Mouse (Mus musculus) kidney, postnatal 4 days (tissue): Measurements from ENCODE around the gene Pcp4l1.

Experiments
- DNase-seq, 2 experiments: peaks; one replicate each; pipeline ENCODE4 v3.0.0; 2021; ENCODE audit warnings: mixed read lengths in 2 of 2

The Pcp4l1 gene

GRCm38 (mm10) chr1:171221281-171222193, 25.5 kb upstream of the Pcp4l1 start:
- DNase-seq, result peak in 1 of 2 experiments; percentile 44

GRCm38 (mm10) chr1:171220871-171221270, 24.8 kb upstream of the Pcp4l1 start:
- DNase-seq, result peak; percentile 91 to 93

DNA sequence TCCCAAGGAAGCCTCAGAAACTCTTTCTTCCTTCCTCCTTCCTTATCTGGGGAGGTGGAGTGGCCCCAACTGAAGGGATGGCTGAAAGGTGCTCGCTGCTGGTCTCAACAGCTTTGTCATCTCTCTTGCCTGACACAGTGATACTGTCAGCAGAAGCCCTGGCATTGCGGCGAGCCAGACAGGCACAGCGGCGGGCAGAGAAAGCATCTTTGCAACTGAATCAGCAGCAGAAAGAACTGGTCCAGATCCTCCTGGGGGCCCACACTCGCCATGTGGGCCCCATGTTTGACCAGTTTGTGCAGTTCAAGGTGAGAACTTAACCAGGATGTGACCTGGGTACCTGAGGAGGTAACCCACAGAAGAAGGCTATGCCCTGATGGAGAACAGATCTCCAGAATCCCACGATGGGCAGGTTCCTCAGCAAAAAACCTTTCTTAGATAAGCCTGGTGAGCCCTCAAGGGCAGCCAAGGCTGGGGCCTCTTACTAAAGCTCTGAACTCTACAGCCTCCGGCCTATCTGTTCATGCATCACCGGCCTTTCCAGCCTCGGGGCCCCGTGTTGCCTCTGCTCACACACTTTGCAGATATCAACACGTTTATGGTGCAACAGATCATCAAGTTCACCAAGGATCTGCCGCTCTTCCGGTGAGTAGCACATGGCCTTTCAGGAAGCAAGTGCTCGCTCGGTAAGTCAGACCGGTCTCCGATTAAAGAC, 20.3 kb upstream of the Pcp4l1 start:
- no peak for DNase-seq

- peak; percentile 28 to 62 for DNase-seq
Measured at GRCm38 (mm10) chr1:171213801-171214496, 17.9 kb upstream of the Pcp4l1 start, which contains the start of gene Nr1i3. Nr1i3 (plus strand) TSS chr1:171213970.

- DNase-seq, result no peak
Measured at GRCm38 (mm10) chr1:171212854-171213253, 16.8 kb upstream of the Pcp4l1 start.

GRCm38 (mm10) chr1:171209409-171209808, 13.3 kb upstream of the Pcp4l1 start:
- DNase-seq, result no peak

- DNase-seq, result no peak
Measured at GRCm38 (mm10) chr1:171205704-171206493, 9.8 kb upstream of the Pcp4l1 start.

DNA sequence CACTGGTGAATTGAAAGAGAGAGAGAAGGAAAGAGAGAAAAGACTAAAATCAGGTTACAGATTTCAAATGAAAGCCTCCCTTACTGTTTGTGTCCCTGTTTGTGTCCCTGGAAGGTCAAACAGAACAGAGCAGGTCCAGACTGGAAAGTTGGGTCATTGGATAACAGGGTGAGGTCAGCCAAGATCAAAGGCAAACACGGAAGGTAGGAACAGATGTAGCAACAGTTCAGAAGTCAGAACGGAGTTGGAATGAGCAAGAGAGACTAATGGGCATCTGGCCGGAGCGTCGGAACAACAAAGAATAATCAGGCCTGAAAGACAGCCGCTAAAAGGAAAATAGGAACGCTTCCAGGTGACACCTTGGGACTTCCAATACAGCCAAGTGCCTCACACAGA, 8.2 kb upstream of the Pcp4l1 start:
- no peak for DNase-seq

- DNase-seq, result no peak
Measured at GRCm38 (mm10) chr1:171203471-171204248, 7.6 kb upstream of the Pcp4l1 start.

GRCm38 (mm10) chr1:171200769-171201168, 4.7 kb upstream of the Pcp4l1 start:
- no peak for DNase-seq

DNA sequence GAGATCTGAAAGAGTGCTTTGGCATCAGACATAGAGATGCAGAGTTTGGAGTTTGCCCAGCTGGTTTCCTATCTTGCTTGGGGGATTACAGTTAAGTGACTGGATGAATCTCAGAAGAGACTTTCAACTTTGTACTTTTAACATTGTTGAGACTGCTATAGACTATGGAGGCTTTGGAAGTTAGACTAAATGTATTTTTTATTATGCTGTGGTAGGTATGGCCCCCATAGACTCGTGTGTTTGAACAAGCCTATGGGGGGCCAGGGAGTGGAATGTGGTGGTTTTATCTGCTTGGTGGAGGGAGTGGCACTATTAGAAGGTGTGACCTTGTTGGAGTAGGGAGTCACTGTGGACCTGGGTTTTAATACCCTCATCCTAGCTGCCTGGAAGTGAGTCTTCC, 3.5 kb upstream of the Pcp4l1 start:
- DNase-seq, result no peak

DNA sequence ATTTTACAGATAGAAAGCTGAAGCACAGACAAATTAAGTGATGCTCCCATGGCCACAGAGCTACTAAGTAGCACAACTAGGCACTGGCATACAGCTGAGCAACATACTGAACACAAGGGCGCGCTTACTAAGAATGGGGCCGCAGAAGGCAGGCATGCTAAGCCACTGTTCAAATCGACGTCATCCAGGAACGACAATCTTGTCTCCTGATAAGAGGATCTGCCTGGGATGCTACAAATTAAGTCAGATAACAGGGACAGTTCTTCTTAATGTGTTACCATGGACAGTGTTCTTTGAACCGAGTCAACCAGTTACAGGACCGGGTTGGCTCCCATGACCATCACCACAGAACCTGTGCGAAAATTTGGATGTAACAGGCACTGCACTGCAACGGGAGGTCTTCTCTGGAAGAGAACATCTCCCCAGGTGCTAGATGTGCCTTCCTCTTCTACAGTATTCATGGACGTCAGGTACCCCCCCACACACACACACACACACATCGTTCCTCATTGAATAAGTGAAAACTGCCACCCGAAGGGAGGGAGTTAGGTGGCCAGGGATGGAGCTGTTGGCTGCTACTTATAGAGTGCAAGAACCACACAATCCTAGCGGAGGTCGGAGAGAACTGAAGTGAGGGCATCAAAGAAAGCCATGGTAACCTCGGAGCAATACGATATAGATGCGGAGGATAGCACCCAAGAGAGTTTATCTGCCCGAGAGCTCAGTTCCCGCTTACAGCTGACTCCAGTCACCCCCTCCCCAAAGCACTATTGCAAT, 834 bp downstream of the Pcp4l1 start:
- DNase-seq, result no peak

DNA sequence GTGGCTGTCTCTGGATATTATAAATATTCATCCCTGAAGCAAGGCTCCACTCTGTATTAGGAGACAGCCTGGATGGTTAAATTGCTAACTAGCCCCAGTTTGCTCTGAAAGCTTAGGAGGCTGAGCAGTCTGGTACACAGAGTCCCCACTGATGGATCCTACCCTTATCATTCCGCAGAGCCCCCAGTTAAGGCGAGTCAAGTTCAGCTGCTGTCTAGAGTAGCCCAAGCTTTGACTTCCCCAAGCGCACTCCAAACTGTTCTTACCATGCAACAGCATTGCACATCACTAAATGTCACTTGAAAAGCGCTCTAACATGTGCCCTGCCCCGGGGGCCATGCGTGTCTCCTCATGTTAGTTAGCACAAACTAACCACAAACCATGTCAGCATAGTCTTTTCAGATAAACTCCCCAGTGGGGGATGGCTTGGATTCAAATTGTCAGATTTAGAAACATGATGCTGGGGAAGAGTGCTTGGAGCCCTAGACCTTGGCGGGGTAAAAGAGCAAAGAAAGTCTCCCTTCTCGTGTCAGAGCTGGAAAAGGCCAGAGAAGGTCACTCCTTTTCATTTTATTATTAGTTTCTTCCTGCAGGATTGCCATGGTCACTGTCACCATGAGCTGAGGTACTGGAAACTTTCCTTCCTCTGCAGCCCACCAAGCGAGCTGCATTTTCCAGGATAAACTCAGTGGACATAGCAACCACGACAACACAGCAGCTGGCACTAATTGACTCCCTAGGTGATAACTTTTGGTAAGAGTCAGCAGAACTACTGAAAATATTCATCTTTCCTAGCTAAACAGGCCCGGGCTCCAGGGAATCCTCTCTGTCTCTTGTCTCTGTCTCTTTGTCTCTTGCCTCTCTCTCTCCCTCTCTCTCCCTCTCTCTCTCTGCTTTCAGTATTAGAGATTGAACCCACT, 1.9 kb downstream of the Pcp4l1 start:
- DNase-seq, result no peak

DNA sequence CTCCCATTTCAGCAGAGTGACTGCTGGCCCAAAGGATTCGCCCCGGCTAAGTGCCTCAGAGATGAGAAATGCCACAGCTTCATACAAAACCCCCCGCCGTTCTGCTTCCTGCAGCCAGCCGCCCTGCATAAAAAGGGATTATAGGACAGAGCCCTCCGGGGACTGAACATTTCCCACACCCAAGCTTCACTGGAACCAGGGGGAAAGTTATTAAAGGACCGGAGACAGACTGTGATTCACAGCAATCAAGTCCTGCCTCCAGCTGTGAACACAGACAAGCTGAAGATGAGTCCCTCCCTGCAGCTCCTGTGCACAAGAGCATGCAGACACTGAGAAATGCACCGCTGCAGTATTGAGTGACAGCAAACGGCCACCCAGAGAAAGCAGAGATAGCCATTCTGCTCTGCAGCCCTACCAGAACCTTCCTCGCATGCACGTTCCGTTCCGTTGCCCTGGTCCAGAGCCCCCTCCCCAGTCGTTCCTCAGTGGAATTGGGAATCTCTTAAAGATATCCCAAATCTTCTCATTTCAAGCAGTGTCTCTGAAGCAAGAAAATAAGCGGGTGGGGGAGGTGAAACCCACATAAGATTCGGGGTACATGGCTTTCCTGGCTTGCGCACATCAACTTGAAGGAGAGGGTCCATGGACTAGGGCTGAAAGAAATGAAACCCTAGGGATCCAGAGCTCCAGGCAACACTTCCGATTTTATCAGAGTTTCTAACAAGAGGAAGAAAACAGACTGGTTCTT, 2.8 kb downstream of the Pcp4l1 start:
- DNase-seq, result peak; percentile 31 to 34

- no peak for DNase-seq
Measured at GRCm38 (mm10) chr1:171192283-171192682, 3.8 kb downstream of the Pcp4l1 start.

- DNase-seq, result no peak
Measured at GRCm38 (mm10) chr1:171190832-171191231, 5.2 kb downstream of the Pcp4l1 start.

GRCm38 (mm10) chr1:171189476-171190114, 6.5 kb downstream of the Pcp4l1 start:
- DNase-seq, result peak in 1 of 2 experiments; percentile 9

DNA sequence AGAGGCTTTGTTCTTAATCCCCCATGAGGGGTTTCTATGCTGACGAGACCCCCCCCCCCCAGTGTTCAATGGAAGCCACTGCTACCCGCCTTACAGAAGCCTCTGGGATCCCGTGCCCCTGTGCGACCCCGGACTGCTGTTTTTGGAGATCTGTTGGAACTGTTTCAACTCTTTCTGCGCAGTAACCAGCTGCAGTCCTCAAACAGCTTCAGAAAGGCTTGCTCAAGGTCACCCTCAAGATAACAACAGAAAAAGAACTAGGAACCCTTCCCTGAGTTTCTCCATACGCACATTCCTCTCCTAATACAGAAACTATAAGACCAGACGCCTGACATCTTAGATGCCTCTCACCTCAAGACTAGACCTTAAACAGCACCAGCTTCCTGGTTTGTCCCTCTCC, 7.0 kb downstream of the Pcp4l1 start:
- DNase-seq, result peak; percentile 40 to 54
